Mouse (Mus musculus) embryonic stem cell, embryonic (primary cell): ENCODE measurements at regions not wholly inside any gene's neighbourhood (a gene's known extent, or its start where the extent isn't known, plus 50 kb on each side); places are given as distances from the start of the nearest gene placed in this dataset.
"Not testable (repeated sequence)": the region's sequence is repeated elsewhere in the genome, so short reads cannot be mapped to it uniquely, and the experiment has no call there.

Experiments used
- CTCF ChIA-PET, 4 experiments: fragments of 300-600 bp in 2 of 4; fragments of 350-600 bp in 2 of 4; sonication (Branson Sonifier 250); formaldehyde crosslinking; loops; one replicate each; lab custom pipeline; 2022; ENCODE audit warnings: inconsistent platforms in 2 of 4; lab: Charles Lee
- POLR2A ChIA-PET, 4 experiments: fragments of 300-600 bp in 2 of 4; fragments of 350-600 bp in 2 of 4; sonication (Branson Sonifier 250); formaldehyde crosslinking; loops; one replicate each; lab custom pipeline; 2022; ENCODE audit warnings: antibody characterized with exemption in 4 of 4, inconsistent platforms in 1 of 4; lab: Charles Lee

DNA sequence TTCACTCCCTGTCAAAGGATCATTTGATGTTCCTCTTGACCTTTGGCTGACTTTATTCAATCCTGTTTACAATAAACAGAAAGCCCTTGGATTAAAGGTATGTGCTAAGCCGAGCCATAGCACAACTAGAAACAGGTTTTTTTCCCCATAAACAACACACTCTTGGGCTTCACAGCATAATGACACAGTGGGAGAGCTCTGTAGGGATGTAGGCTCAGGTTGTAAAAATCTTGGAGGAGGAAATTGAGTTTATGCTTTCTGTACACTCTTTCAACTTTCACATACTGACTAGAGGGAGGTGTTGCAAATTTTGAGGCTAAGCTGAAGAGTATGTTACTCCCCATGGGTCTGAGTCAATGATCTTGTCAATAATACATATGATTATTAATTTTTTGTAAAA lies 69.7 kb upstream of the Akr1c12 start:
- CTCF ChIA-PET: no interaction called here
- POLR2A ChIA-PET: no interaction called here

DNA sequence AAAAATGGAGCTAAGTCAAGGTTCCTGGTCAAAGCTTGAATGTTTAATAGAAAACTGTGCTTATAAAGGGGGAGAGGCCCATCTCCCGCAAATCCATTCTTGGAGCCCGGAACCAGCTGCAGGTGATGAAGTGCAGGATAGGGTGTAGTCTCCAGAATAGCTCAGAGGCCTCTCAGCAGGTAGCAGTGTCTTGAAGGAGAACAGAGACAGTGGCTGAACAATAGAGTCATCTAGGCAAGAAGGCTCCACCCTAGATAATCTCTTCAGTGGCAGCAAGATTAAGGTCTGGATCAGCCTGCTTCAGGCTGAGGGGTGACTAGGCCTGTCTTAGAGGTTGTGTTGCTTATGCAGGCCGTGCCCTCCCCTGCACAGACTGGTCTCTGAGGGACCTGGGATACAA lies 71.4 kb upstream of the Akr1c12 start:
- ChIA-PET CTCF (no interaction called here), POLR2A (no interaction called here)

DNA sequence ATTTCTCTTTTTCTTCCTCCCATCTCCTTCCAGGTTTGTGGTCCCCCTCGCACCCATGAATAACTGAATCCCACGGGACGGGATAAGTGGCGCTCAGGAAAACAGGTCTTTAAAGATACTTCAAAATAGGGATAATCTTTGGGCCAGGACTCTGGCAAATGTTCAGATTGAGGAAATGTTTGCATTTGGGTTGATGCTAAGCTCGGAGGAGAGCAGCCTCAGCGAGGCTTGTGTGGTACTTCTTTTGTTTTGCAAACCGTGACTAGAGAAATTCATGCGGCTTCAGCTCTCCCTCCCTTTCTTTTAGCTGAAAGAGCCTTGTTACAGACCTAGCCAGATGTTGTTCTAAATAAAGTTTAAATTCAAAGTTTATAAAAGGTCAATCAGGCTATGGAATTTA lies 57.5 kb upstream of the Akr1c6 start:
- CTCF ChIA-PET: interaction anchor here in 1 of 4 experiments (0.5 kb wide), 1 partner anchor 206 kb away, joined by 6 read pairs; no protein-coding TSS in a partner anchor
- POLR2A ChIA-PET: not testable (repeated sequence)
